Mouse (Mus musculus) lung, adult 2 months (tissue): ENCODE results near the gene Trim75.

Experiments used
- CTCF ChIP-seq: fragments of 200-500 bp; IDR thresholded peaks from 2 replicates; pipeline ENCODE4 v1.5.1; 2011; ENCODE audit warnings: mild to moderate bottlenecking, low read length, control low read depth; ENCODE audit not compliant: insufficient read depth
- POLR2A ChIP-seq: fragments of 200-500 bp; IDR thresholded peaks from 2 replicates; pipeline ENCODE4 v1.6.1; 2011; ENCODE audit warnings: low read depth, mild to moderate bottlenecking, control low read depth, low read length, borderline replicate concordance; ENCODE audit errors: extremely low read depth

DNA sequence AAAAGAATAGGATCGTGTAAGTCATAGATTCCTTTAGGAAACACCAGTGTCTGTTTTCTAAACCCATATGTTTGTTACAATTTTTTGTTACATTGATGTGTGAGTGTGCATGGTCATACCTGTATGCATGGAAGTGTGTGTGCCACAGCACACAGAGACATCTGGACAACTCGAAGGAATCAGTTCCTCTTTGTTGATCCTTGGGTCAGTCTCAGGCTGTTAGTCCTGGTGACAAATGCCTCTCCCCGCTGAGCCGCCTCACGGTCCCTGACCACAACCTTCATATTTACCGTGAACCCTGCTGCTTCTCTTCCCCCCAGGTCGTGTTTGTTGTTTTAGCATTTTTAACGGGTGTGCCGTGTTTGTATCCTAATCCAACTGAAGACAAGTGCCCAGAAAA is 28.6 kb downstream of the Trim75 start:
- TF ChIP-seq POLR2A (no peak), CTCF (no peak)
